Mouse (Mus musculus): ENCODE results near the gene Fastkd1. TPM values are rescaled to one million over a fixed set of nuclear protein-coding genes. Genes with fewer than 3 reads are reported as not detected.
A peak's percentile ranks its signal among the peaks of the same experiment; 100 is the strongest.

Gene Fastkd1
- polyA plus RNA-seq, 1 experiment, result 5.9 TPM

- Histone ChIP-seq H3K27me3 (ENCODE audit: control insufficient read depth, insufficient read depth, low read length) (no peaks in the 10 kb centered on the region), H3K36me3 (ENCODE audit: control insufficient read depth, insufficient read depth, low read length) (no peaks in the 10 kb centered on the region), H3K27ac (ENCODE audit: control insufficient read depth, insufficient read depth, low read length) (no peak overlapping the region), H3K4me1 (replicated peaks; ENCODE audit: control insufficient read depth, insufficient read depth, low read length) (no peaks in the 10 kb centered on the region), H3K4me3 (ENCODE audit: control insufficient read depth, insufficient read depth, low read length) (no peak overlapping the region)
- 42% methylated on average over 2 of the region's 2 CpGs for WGBS
- no peak for TF ChIP-seq CTCF (IDR thresholded peaks at IDR 0.05; ENCODE audit: borderline replicate concordance, control insufficient read depth, extremely low read depth, insufficient read depth, low read length, poor library complexity)
- DNase-seq, result peak; percentile 8
Observed at GRCm38 (mm10) chr2:69676713-69677112, 36.6 kb downstream of the Fastkd1 start.

GRCm38 (mm10) chr2:69675266-69675665 is 38.0 kb downstream of the Fastkd1 start:
- Histone ChIP-seq H3K4me1 (replicated peaks; ENCODE audit: control insufficient read depth, insufficient read depth, low read length) (no peaks in the 10 kb centered on the region), H3K4me3 (ENCODE audit: control insufficient read depth, insufficient read depth, low read length) (no peak overlapping the region), H3K27ac (ENCODE audit: control insufficient read depth, insufficient read depth, low read length) (no peak overlapping the region), H3K27me3 (ENCODE audit: control insufficient read depth, insufficient read depth, low read length) (no peaks in the 10 kb centered on the region), H3K36me3 (ENCODE audit: control insufficient read depth, insufficient read depth, low read length) (no peaks in the 10 kb centered on the region)
- TF ChIP-seq POLR2A (IDR thresholded peaks at IDR 0.05; ENCODE audit: control insufficient read depth, extremely low read depth, insufficient read depth, low read length, poor library complexity) (no peak), CTCF (IDR thresholded peaks at IDR 0.05; ENCODE audit: borderline replicate concordance, control insufficient read depth, extremely low read depth, insufficient read depth, low read length, poor library complexity) (no peak)
- no peak for DNase-seq
- WGBS, result 96% methylated on average over 9 of the region's 9 CpGs

GRCm38 (mm10) chr2:69673723-69674122 is 39.6 kb downstream of the Fastkd1 start:
- Histone ChIP-seq H3K4me1 (replicated peaks; ENCODE audit: control insufficient read depth, insufficient read depth, low read length) (no peaks in the 10 kb centered on the region), H3K4me3 (ENCODE audit: control insufficient read depth, insufficient read depth, low read length) (no peak overlapping the region), H3K36me3 (ENCODE audit: control insufficient read depth, insufficient read depth, low read length) (no peaks in the 10 kb centered on the region), H3K27me3 (ENCODE audit: control insufficient read depth, insufficient read depth, low read length) (no peaks in the 10 kb centered on the region), H3K27ac (ENCODE audit: control insufficient read depth, insufficient read depth, low read length) (no peak overlapping the region)
- DNase-seq, result no peak
- 93% methylated on average over 5 of the region's 5 CpGs for WGBS
- no peak for TF ChIP-seq POLR2A (IDR thresholded peaks at IDR 0.05; ENCODE audit: control insufficient read depth, extremely low read depth, insufficient read depth, low read length, poor library complexity)
- TF ChIP-seq CTCF (IDR thresholded peaks at IDR 0.05; ENCODE audit: borderline replicate concordance, control insufficient read depth, extremely low read depth, insufficient read depth, low read length, poor library complexity), result no peak

- WGBS, result 92% methylated on average over 9 of the region's 9 CpGs
- no peak within 1 kb of the TSS for H3K4me3 ChIP-seq (ENCODE audit: control insufficient read depth, insufficient read depth, low read length)
- no peak within 1 kb of the TSS for H3K27ac ChIP-seq (ENCODE audit: control insufficient read depth, insufficient read depth, low read length)
- no peak for TF ChIP-seq POLR2A (IDR thresholded peaks at IDR 0.05; ENCODE audit: control insufficient read depth, extremely low read depth, insufficient read depth, low read length, poor library complexity)
- TF ChIP-seq CTCF (IDR thresholded peaks at IDR 0.05; ENCODE audit: borderline replicate concordance, control insufficient read depth, extremely low read depth, insufficient read depth, low read length, poor library complexity), result no peak
- H3K27me3 ChIP-seq (ENCODE audit: control insufficient read depth, insufficient read depth, low read length), result no peaks in the 10 kb centered on the region
- no peak for DNase-seq
- H3K36me3 ChIP-seq (ENCODE audit: control insufficient read depth, insufficient read depth, low read length), result no peaks in the 10 kb centered on the region
- H3K4me1 ChIP-seq (replicated peaks; ENCODE audit: control insufficient read depth, insufficient read depth, low read length), result no peaks in the 10 kb centered on the region
Observed at GRCm38 (mm10) chr2:69669853-69670252, 43.5 kb downstream of the Fastkd1 start, which contains the start of gene Klhl41. TSS of gene Klhl41 (plus strand) at chr2:69670120.

- Histone ChIP-seq H3K4me3 (ENCODE audit: control insufficient read depth, insufficient read depth, low read length) (no peak overlapping the region), H3K4me1 (replicated peaks; ENCODE audit: control insufficient read depth, insufficient read depth, low read length) (no peaks in the 10 kb centered on the region), H3K36me3 (ENCODE audit: control insufficient read depth, insufficient read depth, low read length) (no peaks in the 10 kb centered on the region), H3K27ac (ENCODE audit: control insufficient read depth, insufficient read depth, low read length) (no peak overlapping the region), H3K27me3 (ENCODE audit: control insufficient read depth, insufficient read depth, low read length) (no peaks in the 10 kb centered on the region)
- WGBS, result 83% methylated on average over 6 of the region's 6 CpGs
- DNase-seq, result no peak
- TF ChIP-seq CTCF (IDR thresholded peaks at IDR 0.05; ENCODE audit: borderline replicate concordance, control insufficient read depth, extremely low read depth, insufficient read depth, low read length, poor library complexity), result no peak
- no peak for TF ChIP-seq POLR2A (IDR thresholded peaks at IDR 0.05; ENCODE audit: control insufficient read depth, extremely low read depth, insufficient read depth, low read length, poor library complexity)
Observed at GRCm38 (mm10) chr2:69668414-69668813, 44.9 kb downstream of the Fastkd1 start.

- Histone ChIP-seq H3K4me3 (ENCODE audit: control insufficient read depth, insufficient read depth, low read length) (no peak overlapping the region), H3K27me3 (ENCODE audit: control insufficient read depth, insufficient read depth, low read length) (no peaks in the 10 kb centered on the region), H3K4me1 (replicated peaks; ENCODE audit: control insufficient read depth, insufficient read depth, low read length) (no peaks in the 10 kb centered on the region), H3K27ac (ENCODE audit: control insufficient read depth, insufficient read depth, low read length) (no peak overlapping the region), H3K36me3 (ENCODE audit: control insufficient read depth, insufficient read depth, low read length) (no peaks in the 10 kb centered on the region)
- no peak for TF ChIP-seq CTCF (IDR thresholded peaks at IDR 0.05; ENCODE audit: borderline replicate concordance, control insufficient read depth, extremely low read depth, insufficient read depth, low read length, poor library complexity)
- no peak for TF ChIP-seq POLR2A (IDR thresholded peaks at IDR 0.05; ENCODE audit: control insufficient read depth, extremely low read depth, insufficient read depth, low read length, poor library complexity)
- no peak for DNase-seq
- 96% methylated on average over 4 of the region's 4 CpGs for WGBS
Observed at GRCm38 (mm10) chr2:69667656-69668055, 45.7 kb downstream of the Fastkd1 start.

GRCm38 (mm10) chr2:69663827-69664476 is 49.4 kb downstream of the Fastkd1 start:
- WGBS, result 94% methylated on average over 13 of the region's 13 CpGs
- no peaks in the 10 kb centered on the region for H3K27me3 ChIP-seq (ENCODE audit: control insufficient read depth, insufficient read depth, low read length)
- H3K4me1 ChIP-seq (replicated peaks; ENCODE audit: control insufficient read depth, insufficient read depth, low read length), result no peaks in the 10 kb centered on the region
- H3K27ac ChIP-seq (ENCODE audit: control insufficient read depth, insufficient read depth, low read length), result no peak overlapping the region
- H3K4me3 ChIP-seq (ENCODE audit: control insufficient read depth, insufficient read depth, low read length), result no peak overlapping the region
- no peaks in the 10 kb centered on the region for H3K36me3 ChIP-seq (ENCODE audit: control insufficient read depth, insufficient read depth, low read length)
- TF ChIP-seq POLR2A (IDR thresholded peaks at IDR 0.05; ENCODE audit: control insufficient read depth, extremely low read depth, insufficient read depth, low read length, poor library complexity), result no peak
- TF ChIP-seq CTCF (IDR thresholded peaks at IDR 0.05; ENCODE audit: borderline replicate concordance, control insufficient read depth, extremely low read depth, insufficient read depth, low read length, poor library complexity), result no peak
- DNase-seq, result no peak
